Mouse (Mus musculus): ENCODE data around the gene Fem1a. TPM values are rescaled to one million over a fixed set of nuclear protein-coding genes. Genes with fewer than 3 reads are reported as not detected.

Gene Fem1a
- total and polyA plus RNA-seq, 2 experiments from 2014 or later, result 15.7 to 47.0 TPM

GRCm38 (mm10) chr17:56214229-56214628 is 42.4 kb upstream of the Fem1a start:
- no peaks in the 10 kb centered on the region for H3K9me3 ChIP-seq (ENCODE audit: low read length)
- H3K36me3 ChIP-seq (ENCODE audit: insufficient read depth, low read length), result peaks cover 30% of the 10 kb centered on the region
- H3K27me3 ChIP-seq (ENCODE audit: insufficient read depth, low read length), result no peaks in the 10 kb centered on the region
- H3K27ac ChIP-seq, result no peak overlapping the region
- WGBS, result 77% methylated on average over 1 of the region's 1 CpGs
- H3K4me2 ChIP-seq (ENCODE audit: low read depth, low read length), result no peak overlapping the region
- TF ChIP-seq CTCF (IDR thresholded peaks at IDR 0.05; ENCODE audit: low read depth), result no peak
- H3K4me1 ChIP-seq (ENCODE audit: insufficient read depth, low read length), result peaks cover 15% of the 10 kb centered on the region
- no peak overlapping the region for H3K9ac ChIP-seq (replicated peaks; ENCODE audit: low read length)
- DNase-seq (ENCODE audit: low spot score) (no peak), ATAC-seq (no peak)
- H3K4me3 ChIP-seq (ENCODE audit: low read length), result no peak overlapping the region

- TF ChIP-seq CTCF (IDR thresholded peaks at IDR 0.05; ENCODE audit: low read depth), result no peak
- no peaks in the 10 kb centered on the region for H3K9me3 ChIP-seq (ENCODE audit: low read length)
- H3K36me3 ChIP-seq (ENCODE audit: insufficient read depth, low read length), result no peaks in the 10 kb centered on the region
- ATAC-seq, result no peak
- peak overlapping the region; percentile 86 for H3K9ac ChIP-seq (replicated peaks; ENCODE audit: low read length)
- WGBS, result 61% methylated on average over 13 of the region's 13 CpGs
- peak overlapping the region; percentile 94 for H3K4me2 ChIP-seq (ENCODE audit: low read depth, low read length)
- H3K4me1 ChIP-seq (ENCODE audit: insufficient read depth, low read length), result peaks cover 15% of the 10 kb centered on the region
- peak overlapping the region; percentile 74 for H3K4me3 ChIP-seq (ENCODE audit: low read length)
- H3K27ac ChIP-seq, result peak overlapping the region; percentile 92; the same call in 1 of the 2 replicates
- DNase-seq (ENCODE audit: low spot score), result no peak
- no peaks in the 10 kb centered on the region for H3K27me3 ChIP-seq (ENCODE audit: insufficient read depth, low read length)
These were observed 38.9 kb upstream of the Fem1a start for GRCm38 (mm10) chr17:56217670-56218069.

- Histone ChIP-seq H3K4me3 (ENCODE audit: low read length) (peak within 1 kb of the TSS; percentile 74), H3K9me3 (ENCODE audit: low read length) (no peaks in the 10 kb centered on the region), H3K4me1 (ENCODE audit: insufficient read depth, low read length) (peaks cover 15% of the 10 kb centered on the region), H3K27ac (peak within 1 kb of the TSS; percentile 92), H3K27me3 (ENCODE audit: insufficient read depth, low read length) (no peaks in the 10 kb centered on the region), H3K9ac (replicated peaks; ENCODE audit: low read length) (peak within 1 kb of the TSS; percentile 86), H3K4me2 (ENCODE audit: low read depth, low read length) (peak within 1 kb of the TSS; percentile 94), H3K36me3 (ENCODE audit: insufficient read depth, low read length) (no peaks in the 10 kb centered on the region)
- peak; percentile 60 for TF ChIP-seq CTCF (IDR thresholded peaks at IDR 0.05; ENCODE audit: low read depth)
- under 1% methylated on average over 71 of the region's 78 CpGs for WGBS
- ATAC-seq (peak; percentile 99), DNase-seq (ENCODE audit: low spot score) (peak; percentile 97)
These were observed 38.0 kb upstream of the Fem1a start, which contains the start of gene Dpp9 for GRCm38 (mm10) chr17:56218377-56219191. Gene Dpp9, minus strand, starts transcription at chr17:56218905.

GRCm38 (mm10) chr17:56219251-56219650 is 37.4 kb upstream of the Fem1a start:
- 52% methylated on average over 12 of the region's 12 CpGs for WGBS
- Histone ChIP-seq H3K4me2 (ENCODE audit: low read depth, low read length) (peak overlapping the region; percentile 94), H3K9ac (replicated peaks; ENCODE audit: low read length) (peak overlapping the region; percentile 86), H3K4me3 (ENCODE audit: low read length) (peak overlapping the region; percentile 74), H3K36me3 (ENCODE audit: insufficient read depth, low read length) (no peaks in the 10 kb centered on the region), H3K4me1 (ENCODE audit: insufficient read depth, low read length) (peaks cover 15% of the 10 kb centered on the region), H3K27me3 (ENCODE audit: insufficient read depth, low read length) (no peaks in the 10 kb centered on the region), H3K9me3 (ENCODE audit: low read length) (no peaks in the 10 kb centered on the region), H3K27ac (peak overlapping the region; percentile 92)
- no peak for ATAC-seq
- TF ChIP-seq CTCF (IDR thresholded peaks at IDR 0.05; ENCODE audit: low read depth), result no peak
- no peak for DNase-seq (ENCODE audit: low spot score)

- Histone ChIP-seq H3K4me2 (ENCODE audit: low read depth, low read length) (no peak overlapping the region), H3K27me3 (ENCODE audit: insufficient read depth, low read length) (no peaks in the 10 kb centered on the region), H3K9ac (replicated peaks; ENCODE audit: low read length) (no peak overlapping the region), H3K4me1 (ENCODE audit: insufficient read depth, low read length) (peaks cover 15% of the 10 kb centered on the region), H3K27ac (no peak overlapping the region), H3K4me3 (ENCODE audit: low read length) (no peak overlapping the region), H3K36me3 (ENCODE audit: insufficient read depth, low read length) (no peaks in the 10 kb centered on the region), H3K9me3 (ENCODE audit: low read length) (no peaks in the 10 kb centered on the region)
- ATAC-seq, result no peak
- no peak for DNase-seq (ENCODE audit: low spot score)
- WGBS, result 56% methylated on average over 3 of the region's 3 CpGs
- no peak for TF ChIP-seq CTCF (IDR thresholded peaks at IDR 0.05; ENCODE audit: low read depth)
These were observed 36.8 kb upstream of the Fem1a start for GRCm38 (mm10) chr17:56219805-56220204.

GRCm38 (mm10) chr17:56224916-56225315 is 31.7 kb upstream of the Fem1a start:
- Histone ChIP-seq H3K9me3 (ENCODE audit: low read length) (no peaks in the 10 kb centered on the region), H3K4me1 (ENCODE audit: insufficient read depth, low read length) (no peaks in the 10 kb centered on the region), H3K9ac (replicated peaks; ENCODE audit: low read length) (no peak overlapping the region), H3K4me2 (ENCODE audit: low read depth, low read length) (no peak overlapping the region), H3K27ac (no peak overlapping the region), H3K4me3 (ENCODE audit: low read length) (no peak overlapping the region), H3K27me3 (ENCODE audit: insufficient read depth, low read length) (no peaks in the 10 kb centered on the region), H3K36me3 (ENCODE audit: insufficient read depth, low read length) (no peaks in the 10 kb centered on the region)
- DNase-seq (ENCODE audit: low spot score) (no peak), ATAC-seq (no peak)
- no peak for TF ChIP-seq CTCF (IDR thresholded peaks at IDR 0.05; ENCODE audit: low read depth)
- 43% methylated on average over 1 of the region's 1 CpGs for WGBS

- 67% methylated on average over 3 of the region's 3 CpGs for WGBS
- DNase-seq (ENCODE audit: low spot score) (no peak), ATAC-seq (no peak)
- no peak overlapping the region for H3K9ac ChIP-seq (replicated peaks; ENCODE audit: low read length)
- H3K27ac ChIP-seq, result no peak overlapping the region
- H3K4me3 ChIP-seq (ENCODE audit: low read length), result no peak overlapping the region
- TF ChIP-seq CTCF (IDR thresholded peaks at IDR 0.05; ENCODE audit: low read depth), result no peak
- H3K4me2 ChIP-seq (ENCODE audit: low read depth, low read length), result no peak overlapping the region
- H3K9me3 ChIP-seq (ENCODE audit: low read length), result no peaks in the 10 kb centered on the region
- no peaks in the 10 kb centered on the region for H3K27me3 ChIP-seq (ENCODE audit: insufficient read depth, low read length)
- H3K4me1 ChIP-seq (ENCODE audit: insufficient read depth, low read length), result no peaks in the 10 kb centered on the region
- H3K36me3 ChIP-seq (ENCODE audit: insufficient read depth, low read length), result no peaks in the 10 kb centered on the region
These were observed 30.0 kb upstream of the Fem1a start for GRCm38 (mm10) chr17:56226566-56226965.

Data from hindbrain, postnatal 0 days (tissue).